Mouse (Mus musculus): Measurements from ENCODE around the gene Panx2. TPM values are rescaled to one million over a fixed set of nuclear protein-coding genes. Genes with fewer than 3 reads are reported as not detected.
A peak's percentile ranks its signal among the peaks of the same experiment; 100 is the strongest.

Panx2 gene
- polyA plus RNA-seq, 1 experiment = 0.19 TPM

DNA sequence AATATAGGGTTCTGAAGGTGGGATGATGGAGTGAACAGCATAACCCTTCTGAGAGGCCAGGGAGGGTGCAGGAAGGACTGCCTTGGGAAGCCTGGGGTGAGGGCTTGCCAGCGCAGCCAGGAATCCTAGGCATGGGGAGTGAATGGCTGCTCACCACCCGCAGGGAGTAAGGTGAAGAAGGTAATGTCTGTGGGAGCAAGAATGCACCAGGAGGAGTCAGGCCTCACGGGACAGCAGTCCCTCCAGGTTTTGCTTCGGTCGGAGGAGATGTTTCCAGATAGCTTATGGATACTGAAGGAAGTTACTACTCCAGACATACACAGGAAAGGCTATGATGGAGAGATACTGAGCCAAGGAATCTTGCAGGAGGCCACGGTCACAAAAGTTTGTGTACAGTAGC lies 798 bp upstream of the Panx2 start:
- H3K4me1 ChIP-seq (ENCODE audit: control insufficient read depth, insufficient read depth, low read length) = no peaks in the 10 kb centered on the region
- H3K4me3 ChIP-seq (ENCODE audit: insufficient read depth, low read depth, low read length) = no peak overlapping the region
- H3K36me3 ChIP-seq (ENCODE audit: control insufficient read depth, insufficient read depth, low read length) = no peaks in the 10 kb centered on the region
- H3K27ac ChIP-seq (ENCODE audit: insufficient read depth, low read depth, low read length) = no peak overlapping the region
- WGBS = 29% methylated on average over 6 of the region's 6 CpGs
- no peaks in the 10 kb centered on the region; the same call in 1 of the 2 replicates for H3K27me3 ChIP-seq (replicated peaks; ENCODE audit: control insufficient read depth, insufficient read depth, low read length)
- no peak for TF ChIP-seq POLR2A (IDR thresholded peaks at IDR 0.05; ENCODE audit: low read depth, low read length)
- TF ChIP-seq CTCF (conservative IDR thresholded peaks at IDR 0.05; ENCODE audit: insufficient read depth, insufficient read length, low read depth, low read length) = no peak
- DNase-seq = no peak

GRCm38 (mm10) chr15:89060032-89060681 lies 623 bp downstream of the Panx2 start:
- Histone ChIP-seq H3K4me1 (ENCODE audit: control insufficient read depth, insufficient read depth, low read length) (no peaks in the 10 kb centered on the region), H3K36me3 (ENCODE audit: control insufficient read depth, insufficient read depth, low read length) (no peaks in the 10 kb centered on the region), H3K27ac (ENCODE audit: insufficient read depth, low read depth, low read length) (no peak overlapping the region), H3K27me3 (replicated peaks; ENCODE audit: control insufficient read depth, insufficient read depth, low read length) (no peaks in the 10 kb centered on the region; the same call in 1 of the 2 replicates), H3K4me3 (ENCODE audit: insufficient read depth, low read depth, low read length) (peak overlapping the region; percentile 33; the same call in 1 of the 2 replicates)
- WGBS = 6% methylated on average over 39 of the region's 48 CpGs
- no peak for DNase-seq
- TF ChIP-seq CTCF (conservative IDR thresholded peaks at IDR 0.05; ENCODE audit: insufficient read depth, insufficient read length, low read depth, low read length) = no peak
- no peak for TF ChIP-seq POLR2A (IDR thresholded peaks at IDR 0.05; ENCODE audit: low read depth, low read length)

GRCm38 (mm10) chr15:89060811-89061460 lies 1.4 kb downstream of the Panx2 start:
- TF ChIP-seq CTCF (conservative IDR thresholded peaks at IDR 0.05; ENCODE audit: insufficient read depth, insufficient read length, low read depth, low read length) (no peak), POLR2A (IDR thresholded peaks at IDR 0.05; ENCODE audit: low read depth, low read length) (no peak)
- no peaks in the 10 kb centered on the region for H3K36me3 ChIP-seq (ENCODE audit: control insufficient read depth, insufficient read depth, low read length)
- H3K4me1 ChIP-seq (ENCODE audit: control insufficient read depth, insufficient read depth, low read length) = no peaks in the 10 kb centered on the region
- DNase-seq = no peak
- H3K27ac ChIP-seq (ENCODE audit: insufficient read depth, low read depth, low read length) = no peak overlapping the region
- H3K27me3 ChIP-seq (replicated peaks; ENCODE audit: control insufficient read depth, insufficient read depth, low read length) = no peaks in the 10 kb centered on the region; the same call in 1 of the 2 replicates
- WGBS = 93% methylated on average over 12 of the region's 12 CpGs
- no peak overlapping the region for H3K4me3 ChIP-seq (ENCODE audit: insufficient read depth, low read depth, low read length)

DNA sequence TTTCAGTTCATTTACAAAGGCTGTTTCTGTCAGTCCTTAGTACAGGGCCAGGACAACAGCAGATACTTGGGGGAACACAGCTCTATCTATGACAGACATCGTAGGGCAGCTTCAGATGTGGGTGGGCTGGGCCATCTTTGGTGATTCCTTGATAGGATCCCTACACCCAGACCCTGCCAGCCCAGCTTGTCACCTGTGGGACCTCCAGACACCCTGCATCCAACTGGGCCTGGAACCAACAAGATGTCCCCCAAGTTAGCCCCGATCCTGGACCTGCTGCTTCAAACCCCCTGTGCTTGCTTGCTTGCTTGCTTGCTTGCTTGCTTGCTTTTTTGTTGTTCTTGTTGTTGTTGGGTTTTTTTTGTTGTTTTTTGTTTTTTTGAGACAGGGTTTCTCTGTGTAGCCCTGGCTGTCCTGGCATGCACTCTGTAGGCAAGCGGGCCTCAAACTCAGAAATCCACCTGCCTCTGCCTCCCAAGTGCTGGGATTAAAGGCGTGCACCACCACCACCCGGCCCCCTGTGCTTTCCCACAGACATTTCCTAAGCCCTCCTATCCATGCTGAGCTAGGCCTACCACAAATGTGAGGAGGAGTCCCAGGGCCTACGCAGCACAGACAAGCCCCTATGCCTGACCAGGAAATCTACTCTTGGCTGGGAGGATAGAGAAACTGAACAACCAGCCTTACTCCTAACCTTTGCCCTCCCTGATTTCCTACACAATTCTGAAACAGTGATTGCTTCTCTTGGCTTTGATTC lies 2.4 kb downstream of the Panx2 start:
- Histone ChIP-seq H3K4me3 (ENCODE audit: insufficient read depth, low read depth, low read length) (no peak overlapping the region), H3K4me1 (ENCODE audit: control insufficient read depth, insufficient read depth, low read length) (no peaks in the 10 kb centered on the region), H3K27me3 (replicated peaks; ENCODE audit: control insufficient read depth, insufficient read depth, low read length) (no peaks in the 10 kb centered on the region; the same call in 1 of the 2 replicates), H3K36me3 (ENCODE audit: control insufficient read depth, insufficient read depth, low read length) (no peaks in the 10 kb centered on the region), H3K27ac (ENCODE audit: insufficient read depth, low read depth, low read length) (no peak overlapping the region)
- no peak for TF ChIP-seq POLR2A (IDR thresholded peaks at IDR 0.05; ENCODE audit: low read depth, low read length)
- no peak for TF ChIP-seq CTCF (conservative IDR thresholded peaks at IDR 0.05; ENCODE audit: insufficient read depth, insufficient read length, low read depth, low read length)
- DNase-seq = no peak
- 94% methylated on average over 6 of the region's 6 CpGs for WGBS

DNA sequence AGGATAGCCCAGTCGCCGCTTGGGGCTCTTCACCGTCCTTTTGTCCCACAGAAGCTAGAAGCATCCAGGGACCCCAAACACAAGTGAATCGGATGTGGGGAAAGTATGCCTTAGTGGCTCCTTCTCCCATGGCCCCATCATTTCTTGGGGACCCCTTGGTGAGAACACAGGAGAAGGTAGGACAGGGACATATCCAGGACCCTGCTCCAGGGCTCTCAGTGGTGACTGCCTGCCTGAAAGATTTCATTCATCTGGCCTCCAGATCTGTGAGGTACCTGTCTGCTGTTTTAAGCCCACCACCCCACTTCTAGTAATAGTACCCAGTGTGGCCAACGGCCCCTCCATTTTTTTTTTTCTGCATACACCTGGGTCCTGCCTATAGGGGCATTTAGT lies 3.0 kb downstream of the Panx2 start:
- H3K27me3 ChIP-seq (replicated peaks; ENCODE audit: control insufficient read depth, insufficient read depth, low read length) = no peaks in the 10 kb centered on the region; the same call in 1 of the 2 replicates
- no peak for TF ChIP-seq POLR2A (IDR thresholded peaks at IDR 0.05; ENCODE audit: low read depth, low read length)
- TF ChIP-seq CTCF (conservative IDR thresholded peaks at IDR 0.05; ENCODE audit: insufficient read depth, insufficient read length, low read depth, low read length) = no peak
- no peaks in the 10 kb centered on the region for H3K4me1 ChIP-seq (ENCODE audit: control insufficient read depth, insufficient read depth, low read length)
- DNase-seq = no peak
- H3K27ac ChIP-seq (ENCODE audit: insufficient read depth, low read depth, low read length) = no peak overlapping the region
- WGBS = 89% methylated on average over 5 of the region's 5 CpGs
- no peaks in the 10 kb centered on the region for H3K36me3 ChIP-seq (ENCODE audit: control insufficient read depth, insufficient read depth, low read length)
- H3K4me3 ChIP-seq (ENCODE audit: insufficient read depth, low read depth, low read length) = no peak overlapping the region

GRCm38 (mm10) chr15:89063001-89063400 lies 3.5 kb downstream of the Panx2 start:
- H3K27me3 ChIP-seq (replicated peaks; ENCODE audit: control insufficient read depth, insufficient read depth, low read length) = no peaks in the 10 kb centered on the region; the same call in 1 of the 2 replicates
- no peak overlapping the region for H3K27ac ChIP-seq (ENCODE audit: insufficient read depth, low read depth, low read length)
- DNase-seq = no peak
- TF ChIP-seq CTCF (conservative IDR thresholded peaks at IDR 0.05; ENCODE audit: insufficient read depth, insufficient read length, low read depth, low read length) (no peak), POLR2A (IDR thresholded peaks at IDR 0.05; ENCODE audit: low read depth, low read length) (no peak)
- H3K4me3 ChIP-seq (ENCODE audit: insufficient read depth, low read depth, low read length) = no peak overlapping the region
- no peaks in the 10 kb centered on the region for H3K4me1 ChIP-seq (ENCODE audit: control insufficient read depth, insufficient read depth, low read length)
- H3K36me3 ChIP-seq (ENCODE audit: control insufficient read depth, insufficient read depth, low read length) = no peaks in the 10 kb centered on the region
- 80% methylated on average over 7 of the region's 7 CpGs for WGBS

DNA sequence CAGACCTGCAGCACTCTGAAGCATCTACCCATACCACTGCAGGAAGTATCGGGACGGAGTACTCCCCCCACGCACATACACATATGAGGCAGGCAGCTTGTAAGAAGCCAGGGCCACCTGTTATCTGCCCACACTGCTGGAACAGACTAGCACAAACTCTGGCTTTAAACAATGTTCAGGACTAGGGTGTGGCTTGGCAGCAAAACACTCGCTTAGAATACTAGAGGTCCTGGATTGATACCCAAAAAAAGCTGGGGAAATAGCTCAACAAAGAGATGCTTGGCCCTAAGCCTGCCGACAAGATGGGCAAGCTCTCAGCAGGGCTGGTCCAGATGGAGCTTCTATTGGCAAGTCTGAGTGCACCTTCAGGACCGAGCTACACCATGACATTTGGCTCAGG lies 4.0 kb downstream of the Panx2 start:
- WGBS = 67% methylated on average over 6 of the region's 6 CpGs
- no peak for DNase-seq
- no peak overlapping the region for H3K27ac ChIP-seq (ENCODE audit: insufficient read depth, low read depth, low read length)
- no peaks in the 10 kb centered on the region for H3K36me3 ChIP-seq (ENCODE audit: control insufficient read depth, insufficient read depth, low read length)
- TF ChIP-seq POLR2A (IDR thresholded peaks at IDR 0.05; ENCODE audit: low read depth, low read length) (no peak), CTCF (conservative IDR thresholded peaks at IDR 0.05; ENCODE audit: insufficient read depth, insufficient read length, low read depth, low read length) (no peak)
- H3K4me3 ChIP-seq (ENCODE audit: insufficient read depth, low read depth, low read length) = no peak overlapping the region
- no peaks in the 10 kb centered on the region for H3K4me1 ChIP-seq (ENCODE audit: control insufficient read depth, insufficient read depth, low read length)
- H3K27me3 ChIP-seq (replicated peaks; ENCODE audit: control insufficient read depth, insufficient read depth, low read length) = no peaks in the 10 kb centered on the region; the same call in 1 of the 2 replicates
